In genomic region chr11:98953361-98953760, GRCm38 (mm10) we compare ENCODE assay signal across 10 mouse cellular contexts. TPM values are rescaled to one million over a fixed set of nuclear protein-coding genes. Genes with fewer than 3 reads are reported as not detected.
DNase-seq lines count a peak whose midpoint lies in the region; ATAC-seq and TF ChIP-seq lines count a peak whose summit lies in the region.
"Had no signal": no experiment of that assay in that cellular context is flagged by ENCODE, and none has a peak within 500 bp of the region (broad histone marks: within the 10 kb centered on the region; RNA-seq: fewer than 3 reads in every experiment).

No protein-coding gene starts in this region.

- H3K27me3 ChIP-seq in heart, embryonic 11.5 days (ENCODE audit: control insufficient read depth, insufficient read depth, low read length), result no peaks in the 10 kb centered on the region
- H3K27me3 ChIP-seq in lung, postnatal 0 days (replicated peaks; ENCODE audit: insufficient read depth, low read length), result no peaks in the 10 kb centered on the region
- H3K27me3 ChIP-seq in intestine, embryonic 15.5 days (replicated peaks), result no peaks in the 10 kb centered on the region
- no peaks in the 10 kb centered on the region for H3K27me3 ChIP-seq in stomach, embryonic 15.5 days (replicated peaks)
- H3K27me3 ChIP-seq: embryonic facial prominence, embryonic 12.5 days; hindbrain, embryonic 15.5 days had no signal

- peaks cover 63% of the 10 kb centered on the region for H3K4me1 ChIP-seq in heart, embryonic 11.5 days (ENCODE audit: control insufficient read depth, insufficient read depth, low read length)
- H3K4me1 ChIP-seq in lung, postnatal 0 days (ENCODE audit: insufficient read depth, low read depth, low read length), result peaks cover 44% of the 10 kb centered on the region
- peaks cover 64% of the 10 kb centered on the region for H3K4me1 ChIP-seq in intestine, embryonic 15.5 days (replicated peaks)
- H3K4me1 ChIP-seq in stomach, embryonic 15.5 days, result peaks cover 68% of the 10 kb centered on the region

- no peak for DNase-seq in heart, postnatal 36 days
- no peak for DNase-seq in lung, postnatal 0 days (ENCODE audit: low spot score)
- no peak for DNase-seq in lung, postnatal 14 days
- DNase-seq in left cerebral cortex, adult 9 months (ENCODE audit: low spot score in 2 of 2), result no peak
- DNase-seq in right cerebral cortex, postnatal 36 days (ENCODE audit: low spot score in 2 of 2), result no peak

- no peak overlapping the region for H3K4me3 ChIP-seq in heart, embryonic 11.5 days (ENCODE audit: low read depth, low read length)
- no peak overlapping the region for H3K4me3 ChIP-seq in lung, postnatal 0 days (ENCODE audit: low read depth, low read length)
- H3K4me3 ChIP-seq in intestine, embryonic 15.5 days (replicated peaks), result no peak overlapping the region
- H3K4me3 ChIP-seq in stomach, embryonic 15.5 days (replicated peaks), result no peak overlapping the region
- H3K4me3 ChIP-seq: embryonic facial prominence, embryonic 12.5 days; hindbrain, embryonic 15.5 days had no signal

- H3K27ac ChIP-seq in heart, embryonic 11.5 days (ENCODE audit: low read depth, low read length), result peak overlapping the region; percentile 78
- peak overlapping the region; percentile 75; the same call in 1 of the 2 replicates for H3K27ac ChIP-seq in lung, postnatal 0 days (ENCODE audit: low read length)
- peak overlapping the region; percentile 19; the same call in 1 of the 2 replicates for H3K27ac ChIP-seq in intestine, embryonic 15.5 days
- peak overlapping the region; percentile 80 for H3K27ac ChIP-seq in stomach, embryonic 15.5 days

- intact Hi-C loops in heart, postnatal 36 days (cut with DNase I), result no loop called here

- ATAC-seq in heart, embryonic 11.5 days (replicated peaks; ENCODE audit: insufficient number of reproducible peaks, low FRiP score, low TSS enrichment), result no peak
- ATAC-seq in lung, postnatal 0 days, result no peak
- peak; percentile 21 for ATAC-seq in intestine, embryonic 15.5 days
- ATAC-seq in stomach, embryonic 15.5 days (ENCODE audit: insufficient read depth, low FRiP score, low read depth), result peak; percentile 71

- 14% methylated on average over 2 of the region's 2 CpGs for WGBS in heart, embryonic 11.5 days (ENCODE audit: insufficient replicate concordance)
- WGBS in lung, postnatal 0 days, result 20% methylated on average over 2 of the region's 2 CpGs
- 4% methylated on average over 2 of the region's 2 CpGs for WGBS in intestine, embryonic 15.5 days
- WGBS in stomach, embryonic 15.5 days, result 14% methylated on average over 2 of the region's 2 CpGs

- no peak for TF ChIP-seq CTCF in lung, postnatal 0 days (IDR thresholded peaks at IDR 0.05)

- peaks cover 4% of the 10 kb centered on the region for H3K36me3 ChIP-seq in heart, embryonic 11.5 days (ENCODE audit: control insufficient read depth, insufficient read depth, low read length)
- H3K36me3 ChIP-seq in lung, postnatal 0 days (ENCODE audit: insufficient read depth, low read length), result 0 out of 2 replicates have a peak, but pooled peaks cover 5% of the 10 kb centered on the region
- peaks cover 4% of the 10 kb centered on the region; the same call in 1 of the 2 replicates for H3K36me3 ChIP-seq in intestine, embryonic 15.5 days
- H3K36me3 ChIP-seq in stomach, embryonic 15.5 days, result peaks cover 15% of the 10 kb centered on the region
- H3K36me3 ChIP-seq: hindbrain, embryonic 15.5 days had no signal

- no peak for TF ChIP-seq EP300 in lung, postnatal 0 days (IDR thresholded peaks at IDR 0.05)

- H3K9ac ChIP-seq in heart, embryonic 11.5 days (ENCODE audit: low read depth, low read length), result no peak overlapping the region
- H3K9ac ChIP-seq in lung, postnatal 0 days (replicated peaks; ENCODE audit: low read depth), result no peak overlapping the region
- H3K9ac ChIP-seq in intestine, embryonic 15.5 days, result no peak overlapping the region
- H3K9ac ChIP-seq in stomach, embryonic 15.5 days, result no peak overlapping the region
- H3K9ac ChIP-seq: hindbrain, embryonic 15.5 days had no signal

- H3K9me3 ChIP-seq in heart, embryonic 11.5 days (replicated peaks; ENCODE audit: control insufficient read depth, low read length), result no peaks in the 10 kb centered on the region
- H3K9me3 ChIP-seq in lung, postnatal 0 days (ENCODE audit: low read length), result no peaks in the 10 kb centered on the region
- no peaks in the 10 kb centered on the region for H3K9me3 ChIP-seq in intestine, embryonic 15.5 days
- H3K9me3 ChIP-seq in stomach, embryonic 15.5 days, result no peaks in the 10 kb centered on the region
- H3K9me3 ChIP-seq: embryonic facial prominence, embryonic 12.5 days; hindbrain, embryonic 15.5 days had no signal

- no peak overlapping the region; the same call in 1 of the 2 replicates for H3K4me2 ChIP-seq in heart, embryonic 11.5 days
- no peak overlapping the region for H3K4me2 ChIP-seq in lung, postnatal 0 days (replicated peaks; ENCODE audit: low read depth, low read length)
- no peak overlapping the region; the same call in 1 of the 2 replicates for H3K4me2 ChIP-seq in intestine, embryonic 15.5 days (replicated peaks)
- no peak overlapping the region for H3K4me2 ChIP-seq in stomach, embryonic 15.5 days

RNA-seq across cellular contexts. Expression of gene Rara, which starts 25.7 kb away (rescaled TPM):
- 34.9 and 36.6 TPM in 2 replicates for polyA plus RNA-seq in heart, embryonic 11.5 days (2014; fragmentation: Nextera tagmentation; extraction: Ambion mirVana)
- total RNA-seq in heart, postnatal 36 days (2021), result 10 to 100 TPM; 10.5 to 13.6 TPM
- polyA plus RNA-seq in lung, postnatal 0 days (2015; fragmentation: Nextera tagmentation; extraction: Ambion mirVana), result 26.2 and 28.8 TPM in 2 replicates
- polyA plus RNA-seq in intestine, embryonic 15.5 days (2015; fragmentation: Nextera tagmentation; extraction: Ambion mirVana), result 30.7 and 31.5 TPM in 2 replicates
- 34.0 and 41.0 TPM in 2 replicates for polyA plus RNA-seq in stomach, embryonic 15.5 days (2015; fragmentation: Nextera tagmentation; extraction: Ambion mirVana)

RNA-seq across cellular contexts. Expression of gene Gjd3, which starts 29.5 kb away (rescaled TPM):
- polyA plus RNA-seq in heart, embryonic 11.5 days (2014; fragmentation: Nextera tagmentation; extraction: Ambion mirVana), result 1.3 and 1.5 TPM in 2 replicates
- under 1 TPM; 0.33 to 0.36 TPM for total RNA-seq in heart, postnatal 36 days (2021)
- polyA plus RNA-seq in lung, postnatal 0 days (2015; fragmentation: Nextera tagmentation; extraction: Ambion mirVana), result 0.56 and 1.0 TPM in 2 replicates
- polyA plus RNA-seq in intestine, embryonic 15.5 days (2015; fragmentation: Nextera tagmentation; extraction: Ambion mirVana), result 0.20 and 0.35 TPM in 2 replicates
- 0.42 and 0.43 TPM in 2 replicates for polyA plus RNA-seq in stomach, embryonic 15.5 days (2015; fragmentation: Nextera tagmentation; extraction: Ambion mirVana)

RNA-seq across cellular contexts. Expression of gene Cdc6, which starts 45.8 kb away (rescaled TPM):
- polyA plus RNA-seq in heart, embryonic 11.5 days (2014; fragmentation: Nextera tagmentation; extraction: Ambion mirVana), result 33.6 and 34.0 TPM in 2 replicates
- total RNA-seq in heart, postnatal 36 days (2021), result under 1 TPM; 0.14 to 0.49 TPM
- 2.5 and 2.6 TPM in 2 replicates for polyA plus RNA-seq in lung, postnatal 0 days (2015; fragmentation: Nextera tagmentation; extraction: Ambion mirVana)
- 24.0 and 26.7 TPM in 2 replicates for polyA plus RNA-seq in intestine, embryonic 15.5 days (2015; fragmentation: Nextera tagmentation; extraction: Ambion mirVana)
- 28.8 and 30.3 TPM in 2 replicates for polyA plus RNA-seq in stomach, embryonic 15.5 days (2015; fragmentation: Nextera tagmentation; extraction: Ambion mirVana)

Comparison
In these comparisons a context has a peak if more than half of its experiments do, and no peak if none do; other contexts are left out.
1. ATAC-seq: peak in intestine, embryonic 15.5 days (single experiment) and stomach, embryonic 15.5 days (single experiment); none in heart, embryonic 11.5 days (single experiment) and lung, postnatal 0 days (single experiment).
2. H3K27ac ChIP-seq: peak in every context shown above with its lines; median percentile 80 in stomach, embryonic 15.5 days; 78 in heart, embryonic 11.5 days; 75 in lung, postnatal 0 days; 19 in intestine, embryonic 15.5 days.